Mouse (Mus musculus): ENCODE measurements around the gene H2-D1.
"Not testable (repeated sequence)": the region's sequence is repeated elsewhere in the genome, so short reads cannot be mapped to it uniquely, and the experiment has no call there.

The H2-D1 gene

GRCm38 (mm10) chr17:35234090-35234489 is 28.4 kb upstream of the H2-D1 start:
- not testable (repeated sequence) for H3K36me3 ChIP-seq (ENCODE audit: control insufficient read depth, insufficient read depth, low read length, poor library complexity, severe bottlenecking); DNase-seq (ENCODE audit: low read depth, low spot score)

GRCm38 (mm10) chr17:35234903-35235302 is 27.6 kb upstream of the H2-D1 start:
- H3K36me3 ChIP-seq (ENCODE audit: control insufficient read depth, insufficient read depth, low read length, poor library complexity, severe bottlenecking) = peaks cover 3% of the 10 kb centered on the region
- DNase-seq (ENCODE audit: low read depth, low spot score) = no peak
- H3K27me3 ChIP-seq (ENCODE audit: control insufficient read depth, insufficient read depth, low read length, poor library complexity, severe bottlenecking) = no peaks in the 10 kb centered on the region

More at GRCm38 (mm10) chr17:35234090-35234489, 28.4 kb upstream of the H2-D1 start:
- not testable (repeated sequence) for H3K27me3 ChIP-seq (ENCODE audit: control insufficient read depth, insufficient read depth, low read length, poor library complexity, severe bottlenecking)

DNA sequence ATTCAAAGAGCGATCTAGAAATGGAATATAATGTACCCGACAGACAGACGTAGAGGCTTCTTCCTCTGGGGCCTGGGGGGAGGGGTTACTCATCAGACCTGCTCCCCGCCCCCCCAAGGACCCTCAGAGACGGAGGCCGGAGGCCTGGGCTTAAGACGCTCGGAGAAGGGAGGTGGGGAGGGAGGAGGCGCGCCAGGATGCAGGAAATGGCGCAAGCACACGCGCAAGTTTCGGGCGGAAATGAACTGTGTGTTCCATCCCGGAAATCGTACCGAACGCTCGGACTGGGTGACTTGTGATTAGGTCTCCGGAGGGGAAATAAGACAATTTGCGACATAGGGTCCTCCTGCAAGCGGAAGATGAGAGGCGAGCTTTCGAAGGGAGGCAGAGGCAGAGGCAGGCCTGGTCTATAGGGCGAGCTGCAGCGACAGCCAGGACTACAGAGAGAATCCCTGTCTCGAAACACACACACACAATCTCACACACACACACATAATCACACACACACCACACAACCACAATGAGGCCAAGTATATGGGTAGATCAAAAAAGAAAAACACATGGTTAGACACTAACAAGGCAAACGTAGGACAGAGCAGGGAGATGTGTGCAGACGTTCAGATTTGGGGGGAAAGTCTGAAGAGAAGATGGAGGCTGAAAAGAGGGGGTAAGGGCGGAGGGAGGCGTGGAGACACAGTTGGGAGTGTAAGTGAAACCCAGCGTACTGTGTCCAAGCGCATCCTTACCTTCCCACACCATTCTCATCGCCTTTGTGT is 26.7 kb upstream of the H2-D1 start, which contains the start of gene Nfkbil1:
Gene Nfkbil1 (minus strand): TSS at position 179 of the 776 bp plus-strand sequence.
- peak; percentile 95 for DNase-seq (ENCODE audit: low read depth, low spot score)
- Histone ChIP-seq H3K36me3 (ENCODE audit: control insufficient read depth, insufficient read depth, low read length, poor library complexity, severe bottlenecking) (peaks cover 2% of the 10 kb centered on the region), H3K27me3 (ENCODE audit: control insufficient read depth, insufficient read depth, low read length, poor library complexity, severe bottlenecking) (no peaks in the 10 kb centered on the region)

DNA sequence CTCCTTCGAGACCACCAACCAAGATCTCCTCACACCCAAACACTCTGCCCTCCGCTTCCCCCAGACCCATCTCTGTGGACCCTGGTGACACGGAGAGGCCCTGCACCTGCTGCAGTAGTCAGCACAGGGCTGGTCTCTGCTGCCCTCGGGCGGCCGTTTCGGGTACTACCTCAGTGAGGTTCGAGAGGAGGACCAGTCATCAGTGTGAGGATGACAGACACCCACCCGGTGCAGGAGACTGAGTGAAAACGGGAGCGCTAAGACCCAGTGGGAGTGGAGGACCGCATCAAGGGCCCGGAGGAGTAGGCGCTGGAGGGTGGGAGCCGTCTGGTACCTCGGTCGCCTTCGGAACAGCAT is 26.2 kb upstream of the H2-D1 start:
- Histone ChIP-seq H3K27me3 (ENCODE audit: control insufficient read depth, insufficient read depth, low read length, poor library complexity, severe bottlenecking) (no peaks in the 10 kb centered on the region), H3K36me3 (ENCODE audit: control insufficient read depth, insufficient read depth, low read length, poor library complexity, severe bottlenecking) (no peaks in the 10 kb centered on the region; the same call in 1 of the 2 replicates)
- peak; percentile 96 for DNase-seq (ENCODE audit: low read depth, low spot score)

DNA sequence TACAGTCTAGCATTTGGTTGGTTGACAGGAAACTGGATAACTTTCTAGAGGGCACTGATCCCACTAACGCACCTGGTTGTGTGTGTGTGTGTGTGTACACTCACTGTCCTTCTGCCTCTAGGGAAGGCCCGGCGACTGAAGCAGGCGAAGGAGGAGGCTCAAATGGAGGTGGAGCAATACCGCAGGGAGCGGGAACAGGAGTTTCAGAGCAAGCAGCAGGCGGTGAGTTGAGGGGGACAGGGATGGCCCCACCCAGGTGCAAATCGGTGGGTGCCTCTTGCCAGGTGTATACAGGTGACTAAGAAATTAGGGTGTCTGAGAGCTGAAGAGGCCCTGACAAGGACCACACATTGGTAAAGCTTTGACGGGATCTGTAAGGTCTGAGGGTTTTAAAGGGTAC is 25.5 kb upstream of the H2-D1 start:
- no peak for DNase-seq (ENCODE audit: low read depth, low spot score)
- no peaks in the 10 kb centered on the region for H3K36me3 ChIP-seq (ENCODE audit: control insufficient read depth, insufficient read depth, low read length, poor library complexity, severe bottlenecking)
- H3K27me3 ChIP-seq (ENCODE audit: control insufficient read depth, insufficient read depth, low read length, poor library complexity, severe bottlenecking) = no peaks in the 10 kb centered on the region

DNA sequence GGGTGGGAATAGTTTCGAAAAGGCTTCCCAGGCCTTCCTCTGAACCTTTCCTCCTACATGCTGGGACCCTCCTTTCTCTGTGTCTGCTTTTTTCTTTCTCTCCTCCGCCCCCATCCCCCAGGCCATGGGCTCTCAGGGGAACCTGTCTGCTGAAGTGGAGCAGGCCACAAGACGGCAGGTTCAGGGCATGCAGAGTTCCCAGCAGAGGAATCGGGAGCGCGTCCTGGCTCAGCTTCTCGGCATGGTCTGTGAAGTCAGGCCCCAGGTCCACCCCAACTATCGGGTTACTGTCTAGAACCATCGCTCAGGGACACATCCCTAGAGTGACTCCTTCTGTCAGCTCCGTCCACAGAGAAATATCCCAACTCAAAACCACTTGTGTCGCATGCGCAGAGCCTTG is 25.0 kb upstream of the H2-D1 start:
- Histone ChIP-seq H3K27me3 (ENCODE audit: control insufficient read depth, insufficient read depth, low read length, poor library complexity, severe bottlenecking) (no peaks in the 10 kb centered on the region), H3K36me3 (ENCODE audit: control insufficient read depth, insufficient read depth, low read length, poor library complexity, severe bottlenecking) (no peaks in the 10 kb centered on the region)
- no peak for DNase-seq (ENCODE audit: low read depth, low spot score)

- H3K27me3 ChIP-seq (ENCODE audit: control insufficient read depth, insufficient read depth, low read length, poor library complexity, severe bottlenecking) = no peaks in the 10 kb centered on the region
- H3K36me3 ChIP-seq (ENCODE audit: control insufficient read depth, insufficient read depth, low read length, poor library complexity, severe bottlenecking) = peaks cover 7% of the 10 kb centered on the region
- no peak for DNase-seq (ENCODE audit: low read depth, low spot score)
Measured at GRCm38 (mm10) chr17:35239700-35240099, 22.8 kb upstream of the H2-D1 start.

- peak; percentile 39 for DNase-seq (ENCODE audit: low read depth, low spot score)
- Histone ChIP-seq H3K27me3 (ENCODE audit: control insufficient read depth, insufficient read depth, low read length, poor library complexity, severe bottlenecking) (no peaks in the 10 kb centered on the region), H3K36me3 (ENCODE audit: control insufficient read depth, insufficient read depth, low read length, poor library complexity, severe bottlenecking) (peaks cover 13% of the 10 kb centered on the region)
Measured at GRCm38 (mm10) chr17:35240384-35241304, 21.9 kb upstream of the H2-D1 start.

DNA sequence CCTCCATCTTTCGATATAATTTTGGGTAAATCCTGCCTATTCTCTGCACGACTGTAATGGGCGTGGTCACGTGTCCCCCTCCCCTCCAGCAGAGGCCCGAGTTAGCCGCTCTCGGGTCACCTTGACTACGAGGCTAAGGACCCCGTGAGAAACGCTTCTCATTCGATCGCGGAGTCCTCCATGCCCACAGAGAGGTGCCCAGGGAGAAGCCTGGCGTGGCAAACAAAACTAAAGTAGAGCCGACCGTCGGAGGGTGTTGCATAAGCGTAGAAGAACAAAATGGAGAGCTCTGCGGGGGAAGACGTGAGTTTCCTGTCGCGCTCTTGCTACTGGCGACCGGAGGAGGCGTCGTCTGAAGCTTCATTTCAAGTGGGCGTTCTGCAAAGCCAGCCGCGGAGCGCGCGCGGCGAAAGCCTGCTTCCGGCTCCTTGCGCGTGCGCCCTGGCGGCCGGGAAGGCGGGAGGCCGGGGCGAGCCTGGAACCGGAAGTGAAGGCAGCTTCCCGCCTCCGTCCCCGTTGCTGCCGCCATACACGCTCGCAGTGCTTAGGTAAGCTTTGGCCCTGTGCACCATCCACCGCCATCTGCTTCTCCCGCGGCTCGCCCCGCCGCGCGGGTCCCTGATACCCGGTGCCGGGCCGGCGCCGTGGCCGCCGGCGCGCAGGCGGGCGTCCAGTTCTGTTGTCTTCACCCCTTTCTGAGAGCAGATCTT is 21.1 kb upstream of the H2-D1 start, which contains the start of gene Ddx39b:
Gene Ddx39b (plus strand): TSS at position 442 of the 710 bp plus-strand sequence.
- peak; percentile 97 for DNase-seq (ENCODE audit: low read depth, low spot score)
- H3K36me3 ChIP-seq (ENCODE audit: control insufficient read depth, insufficient read depth, low read length, poor library complexity, severe bottlenecking) = peaks cover 15% of the 10 kb centered on the region
- no peaks in the 10 kb centered on the region for H3K27me3 ChIP-seq (ENCODE audit: control insufficient read depth, insufficient read depth, low read length, poor library complexity, severe bottlenecking)

- peaks cover 15% of the 10 kb centered on the region for H3K36me3 ChIP-seq (ENCODE audit: control insufficient read depth, insufficient read depth, low read length, poor library complexity, severe bottlenecking)
- no peaks in the 10 kb centered on the region for H3K27me3 ChIP-seq (ENCODE audit: control insufficient read depth, insufficient read depth, low read length, poor library complexity, severe bottlenecking)
- DNase-seq (ENCODE audit: low read depth, low spot score) = peak; percentile 81
Measured at GRCm38 (mm10) chr17:35242015-35242941, 20.3 kb upstream of the H2-D1 start.

- peaks cover 21% of the 10 kb centered on the region for H3K36me3 ChIP-seq (ENCODE audit: control insufficient read depth, insufficient read depth, low read length, poor library complexity, severe bottlenecking)
- no peaks in the 10 kb centered on the region for H3K27me3 ChIP-seq (ENCODE audit: control insufficient read depth, insufficient read depth, low read length, poor library complexity, severe bottlenecking)
- DNase-seq (ENCODE audit: low read depth, low spot score) = peak; percentile 40
Measured at GRCm38 (mm10) chr17:35243086-35243485, 19.4 kb upstream of the H2-D1 start.

DNA sequence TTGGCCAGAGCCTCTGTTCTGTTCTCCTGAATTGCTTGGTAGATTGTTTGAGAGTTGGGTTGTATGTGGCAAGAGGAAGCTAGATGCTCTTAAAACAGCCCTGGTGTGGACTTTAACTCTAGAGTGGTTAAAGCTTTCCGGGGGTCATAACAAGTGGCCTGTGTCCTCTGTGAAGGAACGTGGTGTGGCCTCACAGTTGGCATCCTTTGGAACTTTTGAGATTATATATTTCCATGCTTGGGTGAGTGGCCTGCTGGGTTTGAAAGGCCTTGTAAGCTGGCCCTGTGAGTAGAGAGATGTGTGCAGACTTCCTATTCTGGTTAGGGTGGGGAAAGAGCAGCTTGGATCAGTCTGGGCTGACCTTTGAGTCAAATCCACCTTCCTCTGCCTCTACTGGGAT is 17.5 kb upstream of the H2-D1 start:
- Histone ChIP-seq H3K27me3 (ENCODE audit: control insufficient read depth, insufficient read depth, low read length, poor library complexity, severe bottlenecking) (no peaks in the 10 kb centered on the region), H3K36me3 (ENCODE audit: control insufficient read depth, insufficient read depth, low read length, poor library complexity, severe bottlenecking) (peaks cover 33% of the 10 kb centered on the region)
- DNase-seq (ENCODE audit: low read depth, low spot score) = no peak

GRCm38 (mm10) chr17:35245731-35246623 is 16.6 kb upstream of the H2-D1 start:
- Histone ChIP-seq H3K36me3 (ENCODE audit: control insufficient read depth, insufficient read depth, low read length, poor library complexity, severe bottlenecking) (peaks cover 36% of the 10 kb centered on the region), H3K27me3 (ENCODE audit: control insufficient read depth, insufficient read depth, low read length, poor library complexity, severe bottlenecking) (no peaks in the 10 kb centered on the region)
- DNase-seq (ENCODE audit: low read depth, low spot score) = peak; percentile 77
